Mouse (Mus musculus) CH12.LX (cell line): Measurements from ENCODE around the gene Farp1. TPM values are rescaled to one million over a fixed set of nuclear protein-coding genes. Genes with fewer than 3 reads are reported as not detected.

ENCODE experiments used
- DNase-seq: peaks from one replicate; pipeline ENCODE4 v3.0.0-alpha.2; 2013; ENCODE audit errors: extremely low read depth
- H3K27ac ChIP-seq: 2 replicates; pipeline ENCODE4 v1.5.1; 2012; ENCODE audit warnings: low read depth, mild to moderate bottlenecking, control low read depth, moderate library complexity; ENCODE audit not compliant: insufficient read depth
- H3K27me3 ChIP-seq: replicated peaks from 2 replicates; pipeline ENCODE3; 2012; ENCODE audit warnings: inconsistent platforms
- H3K36me3 ChIP-seq, 2 experiments: replicated peaks in 1 of 2; 2 replicates each; pipeline versions ENCODE3 to v1.6.1; 2012; ENCODE audit warnings: inconsistent platforms in 1 of 2, low read length in 1 of 2, mild to moderate bottlenecking in 1 of 2, mixed read lengths in 1 of 2, moderate library complexity in 1 of 2; ENCODE audit not compliant: control insufficient read depth in 1 of 2, insufficient read depth in 1 of 2
- H3K4me1 ChIP-seq, 2 experiments: 2 replicates each; pipeline ENCODE4 v1.6.1; 2012; ENCODE audit warnings: inconsistent platforms in 1 of 2, moderate library complexity in 1 of 2; ENCODE audit not compliant: insufficient read depth in 2 of 2, control insufficient read depth in 1 of 2
- H3K4me2 ChIP-seq: 2 replicates; pipeline ENCODE4 v1.6.1; 2012; ENCODE audit warnings: low read depth, mild to moderate bottlenecking, control low read depth; ENCODE audit not compliant: poor library complexity, insufficient read depth, severe bottlenecking
- H3K4me3 ChIP-seq, 3 experiments: fragments of 150-350 bp in 1 of 3; sonication (generic) in 1 of 3; replicated peaks in 1 of 3; 2 replicates each; pipeline versions ENCODE3 to v1.5.1; 2011 to 2012; ENCODE audit warnings: low read depth in 2 of 3, low read length in 2 of 3, mild to moderate bottlenecking in 2 of 3, moderate library complexity in 2 of 3, control low read depth in 1 of 3, improper control_type of control experiment in 1 of 3, inconsistent platforms in 1 of 3, mixed read lengths in 1 of 3; ENCODE audit not compliant: poor library complexity in 1 of 3
- H3K79me2 ChIP-seq: replicated peaks from 2 replicates; pipeline ENCODE4 v1.6.1; 2012; ENCODE audit warnings: mild to moderate bottlenecking, moderate library complexity; ENCODE audit not compliant: control insufficient read depth, poor library complexity, insufficient read depth, severe bottlenecking; ENCODE audit errors: extremely low read depth
- H3K9ac ChIP-seq: 2 replicates; pipeline ENCODE4 v1.6.1; 2012; ENCODE audit warnings: low read depth, mild to moderate bottlenecking, control low read depth, moderate library complexity; ENCODE audit not compliant: insufficient read depth
- H3K9me3 ChIP-seq: replicated peaks from 2 replicates; pipeline ENCODE3; 2012; ENCODE audit warnings: low read length, inconsistent platforms, mixed read lengths
- BHLHE40 ChIP-seq: IDR thresholded peaks from 2 replicates; pipeline ENCODE4 v1.6.1; 2011; ENCODE audit warnings: mild to moderate bottlenecking, low read depth, low read length, improper control_type of control experiment
- CHD2 ChIP-seq: IDR thresholded peaks from 2 replicates; pipeline ENCODE4 v1.6.1; 2011; ENCODE audit warnings: low read length, improper control_type of control experiment
- EP300 ChIP-seq: IDR thresholded peaks from 2 replicates; pipeline ENCODE4 v1.6.1; 2011; ENCODE audit warnings: low read length, improper control_type of control experiment
- ETS1 ChIP-seq: conservative IDR thresholded peaks from 2 replicates; pipeline ENCODE4 v1.6.1; 2012; ENCODE audit warnings: low read depth, mild to moderate bottlenecking, inconsistent platforms, low read length, improper control_type of control experiment, moderate library complexity
- HCFC1 ChIP-seq: IDR thresholded peaks from 2 replicates; pipeline ENCODE4 v1.6.1; 2012; ENCODE audit warnings: low read depth, mild to moderate bottlenecking, inconsistent platforms, low read length, improper control_type of control experiment
- MAX ChIP-seq: IDR thresholded peaks from 2 replicates; pipeline ENCODE4 v1.6.1; 2011; ENCODE audit warnings: low read length, improper control_type of control experiment
- MAZ ChIP-seq: IDR thresholded peaks from 2 replicates; pipeline ENCODE4 v1.6.1; 2012; ENCODE audit warnings: low read depth, mild to moderate bottlenecking, inconsistent platforms, low read length, improper control_type of control experiment, moderate library complexity
- MEF2A ChIP-seq: IDR thresholded peaks from 2 replicates; pipeline ENCODE4 v1.6.1; 2014; ENCODE audit warnings: low read depth, mild to moderate bottlenecking, inconsistent platforms, low read length, improper control_type of control experiment, borderline replicate concordance
- MXI1 ChIP-seq: IDR thresholded peaks from 2 replicates; pipeline ENCODE4 v1.6.1; 2011; ENCODE audit warnings: mild to moderate bottlenecking, low read depth, low read length, improper control_type of control experiment
- MYC ChIP-seq: IDR thresholded peaks from 2 replicates; pipeline ENCODE4 v1.6.1; 2011; ENCODE audit warnings: low read depth, mild to moderate bottlenecking, improper control_type of control experiment, low read length
- NELFE ChIP-seq: IDR thresholded peaks from 2 replicates; pipeline ENCODE4 v1.6.1; 2011; ENCODE audit warnings: low read depth, low read length, improper control_type of control experiment
- PAX5 ChIP-seq: IDR thresholded peaks from 2 replicates; pipeline ENCODE4 v1.6.1; 2012; ENCODE audit warnings: low read length, inconsistent platforms, mixed read lengths
- POLR2A ChIP-seq: IDR thresholded peaks from 2 replicates; pipeline ENCODE4 v1.6.1; 2011; ENCODE audit warnings: low read depth, mild to moderate bottlenecking, improper control_type of control experiment, low read length
- RAD21 ChIP-seq: IDR thresholded peaks from 2 replicates; pipeline ENCODE4 v1.6.1; 2011; ENCODE audit warnings: low read depth, mild to moderate bottlenecking, low read length, improper control_type of control experiment, moderate library complexity
- RCOR1 ChIP-seq: conservative IDR thresholded peaks from 2 replicates; pipeline ENCODE4 v1.6.1; 2012; ENCODE audit warnings: low read depth, mild to moderate bottlenecking, inconsistent platforms, low read length, improper control_type of control experiment
- SIN3A ChIP-seq: IDR thresholded peaks from 2 replicates; pipeline ENCODE4 v1.6.1; 2012; ENCODE audit warnings: low read length, improper control_type of control experiment, inconsistent platforms
- SMC3 ChIP-seq: IDR thresholded peaks from 2 replicates; pipeline ENCODE4 v1.6.1; 2011; ENCODE audit warnings: low read depth, low read length, improper control_type of control experiment
- TBP ChIP-seq: conservative IDR thresholded peaks from 2 replicates; pipeline ENCODE4 v1.6.1; 2011; ENCODE audit warnings: low read depth, low read length, improper control_type of control experiment
- TCF12 ChIP-seq: IDR thresholded peaks from 2 replicates; pipeline ENCODE4 v1.6.1; 2014; ENCODE audit warnings: low read depth, mild to moderate bottlenecking, inconsistent platforms, low read length, improper control_type of control experiment
- UBTF ChIP-seq: IDR thresholded peaks from 2 replicates; pipeline ENCODE4 v1.6.1; 2012; ENCODE audit warnings: low read depth, mild to moderate bottlenecking, inconsistent platforms, low read length, improper control_type of control experiment, moderate library complexity
- USF1 ChIP-seq: IDR thresholded peaks from 2 replicates; pipeline ENCODE4 v1.6.1; 2014; ENCODE audit warnings: low read depth, mild to moderate bottlenecking, inconsistent platforms, low read length, improper control_type of control experiment
- USF2 ChIP-seq: conservative IDR thresholded peaks from 2 replicates; pipeline ENCODE4 v1.6.1; 2011; ENCODE audit warnings: low read depth, low read length, improper control_type of control experiment
- ZC3H11A ChIP-seq: IDR thresholded peaks from 2 replicates; pipeline ENCODE4 v1.6.1; 2012; ENCODE audit warnings: low read depth, mild to moderate bottlenecking, inconsistent platforms, low read length, improper control_type of control experiment
- ZKSCAN1 ChIP-seq: IDR thresholded peaks from 2 replicates; pipeline ENCODE4 v1.6.1; 2012; ENCODE audit warnings: low read depth, inconsistent platforms, low read length, improper control_type of control experiment, borderline replicate concordance
- ZMIZ1 ChIP-seq: IDR thresholded peaks from 2 replicates; pipeline ENCODE4 v1.6.1; 2012; ENCODE audit warnings: low read depth, mild to moderate bottlenecking, inconsistent platforms, low read length, improper control_type of control experiment
- dilution Hi-C: fragments of 300-500 bp; cut with MboI; formaldehyde crosslinking; loops from 2 replicates; pipeline ENCODE4 v1.14.3; 2020; ENCODE audit warnings: low sequenced_read_pairs; ENCODE audit not compliant: extremely low pct_unique_long_range_greater_than_20kb, extremely low pct_ligation_motif_present
- in situ Hi-C: fragments of 300-500 bp; cut with MboI; formaldehyde crosslinking; loops from 3 replicates; pipeline ENCODE4 v1.14.3; 2019; ENCODE audit warnings: low sequenced_read_pairs, low pct_ligation_motif_present, low pct_unique_long_range_greater_than_20kb, mixed read lengths
- polyA plus RNA-seq: library from polyadenylated mRNA; unstranded; fragments of >175 nt; gene quantifications from 2 replicates; pipeline ENCODE4 v1.2.1, GENCODE M21; 2012; ENCODE audit warnings: low read depth; ENCODE audit not compliant: insufficient read length
- total RNA-seq, 2 experiments: library from RNA; depleted of rRNA; stranded (reverse); fragments of 300-350 nt in 1 of 2; fragments of >200 nt in 1 of 2; gene quantifications; 2 replicates each; pipeline ENCODE4 v1.2.3; 2012 to 2014

The Farp1 gene
- total and polyA plus RNA-seq, 3 experiments: 2.4 to 10.3 (median 2.5) TPM

DNA sequence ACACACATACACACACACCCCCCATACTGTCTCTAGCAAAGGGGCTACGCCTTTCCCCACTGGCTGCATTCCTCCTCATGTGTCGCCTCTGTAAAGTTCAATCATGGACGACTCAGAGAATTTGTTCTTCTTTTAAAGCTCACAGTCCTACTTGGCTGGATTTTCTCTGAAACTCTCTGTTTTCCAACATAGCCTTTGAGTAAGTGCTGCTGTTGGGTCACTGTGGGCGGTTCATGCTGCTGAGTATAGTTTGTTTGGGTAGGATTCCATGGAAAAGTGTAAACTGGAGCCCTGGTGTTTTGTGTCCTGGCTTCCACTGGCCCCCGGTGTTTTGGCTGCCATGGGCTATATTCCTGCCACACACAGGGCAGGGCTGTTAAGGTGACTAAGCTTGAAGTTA is 157.4 kb downstream of the Farp1 start:
- Histone ChIP-seq H3K9ac (no peak overlapping the region), H3K27me3 (no peaks in the 10 kb centered on the region), H3K4me2 (no peak overlapping the region), H3K4me3 (no peak overlapping the region), H3K4me1 (peaks cover 0 to 8% of the 10 kb centered on the region in 2 experiments; a peak in 2 of 4 replicates), H3K9me3 (peaks cover 14% of the 10 kb centered on the region), H3K27ac (no peak overlapping the region), H3K36me3 (peaks cover 0 to 11% of the 10 kb centered on the region in 2 experiments), H3K79me2 (no peaks in the 10 kb centered on the region)
- dilution Hi-C loops (no loop called here), in situ Hi-C loops (no loop called here)
- DNase-seq: no peak
- TF ChIP-seq RCOR1 (no peak), ZC3H11A (no peak), TBP (no peak), MYC (no peak), POLR2A (no peak), SIN3A (no peak), ETS1 (no peak), MXI1 (no peak), NELFE (no peak), BHLHE40 (no peak), PAX5 (no peak), HCFC1 (no peak), MAZ (no peak), MAX (no peak), TCF12 (no peak), CHD2 (no peak), EP300 (no peak), UBTF (no peak)

DNA sequence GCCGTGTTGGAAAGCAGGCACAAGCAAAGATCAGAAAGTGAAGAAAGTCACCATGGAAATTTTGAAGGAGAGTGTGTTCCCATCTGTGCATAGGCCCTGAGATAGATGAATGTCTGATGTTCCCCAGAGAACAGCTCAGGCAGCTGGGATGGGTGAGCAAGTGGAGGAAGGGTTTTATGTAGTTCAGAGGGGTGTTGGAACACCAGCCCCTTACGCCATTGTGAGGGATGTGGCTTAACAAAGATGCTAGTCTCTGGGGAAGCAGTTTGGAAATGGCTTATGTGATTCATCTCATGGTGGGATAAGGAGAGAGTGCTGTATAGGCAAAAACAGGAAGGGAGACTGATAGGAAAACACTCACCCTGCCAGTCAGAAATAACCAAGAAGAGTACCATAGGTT is 159.0 kb downstream of the Farp1 start:
- no peak for DNase-seq
- Histone ChIP-seq H3K27ac (no peak overlapping the region), H3K4me1 (peaks cover 3 to 11% of the 10 kb centered on the region in 2 experiments), H3K9me3 (peaks cover 12% of the 10 kb centered on the region), H3K27me3 (no peaks in the 10 kb centered on the region), H3K9ac (no peak overlapping the region), H3K4me3 (no peak overlapping the region), H3K4me2 (no peak overlapping the region), H3K79me2 (no peaks in the 10 kb centered on the region), H3K36me3 (peaks cover 0 to 7% of the 10 kb centered on the region in 2 experiments)
- dilution Hi-C loops (no loop called here), in situ Hi-C loops (no loop called here)
- TF ChIP-seq HCFC1: no peak
- no peak for TF ChIP-seq USF1
- TF ChIP-seq POLR2A: no peak
- TF ChIP-seq USF2: no peak
- no peak for TF ChIP-seq SIN3A
- TF ChIP-seq ZKSCAN1: no peak
- TF ChIP-seq SMC3: no peak
- no peak for TF ChIP-seq MEF2A
- no peak for TF ChIP-seq ZMIZ1
- no peak for TF ChIP-seq RAD21
- TF ChIP-seq RCOR1: no peak
- TF ChIP-seq UBTF: no peak
